Mouse (Mus musculus): ENCODE results near the gene Tal1. TPM values are rescaled to one million over a fixed set of nuclear protein-coding genes. Genes with fewer than 3 reads are reported as not detected.

Tal1 gene
- polyA plus RNA-seq, 1 experiment: 2.1 TPM

- no peak for DNase-seq (ENCODE audit: low read depth)
Measured at GRCm38 (mm10) chr4:115113266-115113665, 57.0 kb downstream of the Tal1 start.

GRCm38 (mm10) chr4:115119642-115120041 lies 63.4 kb downstream of the Tal1 start:
- DNase-seq (ENCODE audit: low read depth): peak; percentile 74

- peak; percentile 27 for DNase-seq (ENCODE audit: low read depth)
Measured at GRCm38 (mm10) chr4:115121162-115121561, 64.9 kb downstream of the Tal1 start.

Other genes starting within 250 kb of the Tal1 start
- not detected in 2 replicates for gene Gm12830, start 234.7 kb upstream of the Tal1 start, polyA plus RNA-seq (2012; rRNA removed)
- 0.47 and 0.53 TPM in 2 replicates for gene Foxd2, start 147.6 kb upstream of the Tal1 start, polyA plus RNA-seq (2012; rRNA removed)
- gene Foxe3, start 130.4 kb upstream of the Tal1 start, polyA plus RNA-seq (2012; rRNA removed): not detected in 2 replicates
- gene Cmpk1, start 69.2 kb upstream of the Tal1 start, polyA plus RNA-seq (2012; rRNA removed): 17.3 and 21.5 TPM in 2 replicates
- gene Stil, start 56.3 kb upstream of the Tal1 start, polyA plus RNA-seq (2012; rRNA removed): 0.39 and 0.49 TPM in 2 replicates
- gene Pdzk1ip1, start 32.3 kb downstream of the Tal1 start, polyA plus RNA-seq (2012; rRNA removed): 295 and 324 TPM in 2 replicates
- 0.19 and 0.51 TPM in 2 replicates for gene Cyp4x1, start 77.9 kb downstream of the Tal1 start, polyA plus RNA-seq (2012; rRNA removed)
- gene Cyp4a29, start 185.7 kb downstream of the Tal1 start, polyA plus RNA-seq (2012; rRNA removed): 0.10 TPM in 1 of 2 replicates, not detected in the other
- gene Cyp4a12a, start 242.6 kb downstream of the Tal1 start, polyA plus RNA-seq (2012; rRNA removed): 9.1 and 28.1 TPM in 2 replicates

Measured in gonadal fat pad, adult 2 months (tissue).